Mouse (Mus musculus): Measurements from ENCODE around the gene AC140267.1. TPM values are rescaled to one million over a fixed set of nuclear protein-coding genes. Genes with fewer than 3 reads are reported as not detected.

AC140267.1 gene
- total and polyA plus RNA-seq, 2 experiments from 2014 or later = not detected

GRCm38 (mm10) chr15:80249672-80250071 lies 14.0 kb downstream of the AC140267.1 start:
- no peak overlapping the region for H3K4me2 ChIP-seq (ENCODE audit: low read depth, low read length)
- 96% methylated on average over 10 of the region's 10 CpGs for WGBS
- H3K36me3 ChIP-seq (ENCODE audit: insufficient read depth, low read length) = peaks cover 41% of the 10 kb centered on the region
- H3K27ac ChIP-seq = no peak overlapping the region
- H3K4me3 ChIP-seq (ENCODE audit: low read length) = no peak overlapping the region
- H3K9me3 ChIP-seq (ENCODE audit: low read length) = no peaks in the 10 kb centered on the region
- ATAC-seq (no peak), DNase-seq (ENCODE audit: low spot score) (no peak)
- no peak for TF ChIP-seq CTCF (IDR thresholded peaks at IDR 0.05; ENCODE audit: low read depth)
- peaks cover 5% of the 10 kb centered on the region; the same call in 1 of the 2 replicates for H3K4me1 ChIP-seq (ENCODE audit: insufficient read depth, low read length)
- H3K9ac ChIP-seq (replicated peaks; ENCODE audit: low read length) = no peak overlapping the region
- no peaks in the 10 kb centered on the region for H3K27me3 ChIP-seq (ENCODE audit: insufficient read depth, low read length)

GRCm38 (mm10) chr15:80250586-80250985 lies 15.0 kb downstream of the AC140267.1 start:
- Histone ChIP-seq H3K36me3 (ENCODE audit: insufficient read depth, low read length) (peaks cover 41% of the 10 kb centered on the region), H3K4me2 (ENCODE audit: low read depth, low read length) (no peak overlapping the region), H3K27me3 (ENCODE audit: insufficient read depth, low read length) (no peaks in the 10 kb centered on the region), H3K4me3 (ENCODE audit: low read length) (no peak overlapping the region), H3K27ac (no peak overlapping the region), H3K9ac (replicated peaks; ENCODE audit: low read length) (no peak overlapping the region), H3K9me3 (ENCODE audit: low read length) (no peaks in the 10 kb centered on the region), H3K4me1 (ENCODE audit: insufficient read depth, low read length) (peaks cover 5% of the 10 kb centered on the region; the same call in 1 of the 2 replicates)
- no peak for ATAC-seq
- 96% methylated on average over 6 of the region's 6 CpGs for WGBS
- no peak for DNase-seq (ENCODE audit: low spot score)
- TF ChIP-seq CTCF (IDR thresholded peaks at IDR 0.05; ENCODE audit: low read depth) = no peak

- no peak for DNase-seq (ENCODE audit: low spot score)
- Histone ChIP-seq H3K4me2 (ENCODE audit: low read depth, low read length) (no peak overlapping the region), H3K27me3 (ENCODE audit: insufficient read depth, low read length) (no peaks in the 10 kb centered on the region), H3K27ac (peak overlapping the region; percentile 98; the same call in 1 of the 2 replicates), H3K4me1 (ENCODE audit: insufficient read depth, low read length) (peaks cover 18% of the 10 kb centered on the region; the same call in 1 of the 2 replicates), H3K36me3 (ENCODE audit: insufficient read depth, low read length) (peaks cover 47% of the 10 kb centered on the region), H3K4me3 (ENCODE audit: low read length) (no peak overlapping the region), H3K9ac (replicated peaks; ENCODE audit: low read length) (no peak overlapping the region), H3K9me3 (ENCODE audit: low read length) (no peaks in the 10 kb centered on the region)
- 50% methylated on average over 2 of the region's 2 CpGs for WGBS
- TF ChIP-seq CTCF (IDR thresholded peaks at IDR 0.05; ENCODE audit: low read depth) = no peak
- no peak for ATAC-seq
These were observed 17.9 kb downstream of the AC140267.1 start for GRCm38 (mm10) chr15:80253530-80253929.

GRCm38 (mm10) chr15:80254207-80254606 lies 18.6 kb downstream of the AC140267.1 start:
- Histone ChIP-seq H3K4me3 (ENCODE audit: low read length) (peak overlapping the region; percentile 79), H3K27me3 (ENCODE audit: insufficient read depth, low read length) (no peaks in the 10 kb centered on the region), H3K9ac (replicated peaks; ENCODE audit: low read length) (peak overlapping the region; percentile 98), H3K4me1 (ENCODE audit: insufficient read depth, low read length) (peaks cover 18% of the 10 kb centered on the region; the same call in 1 of the 2 replicates), H3K36me3 (ENCODE audit: insufficient read depth, low read length) (peaks cover 43% of the 10 kb centered on the region), H3K27ac (peak overlapping the region; percentile 98), H3K4me2 (ENCODE audit: low read depth, low read length) (peak overlapping the region; percentile 99), H3K9me3 (ENCODE audit: low read length) (no peaks in the 10 kb centered on the region)
- no peak for TF ChIP-seq CTCF (IDR thresholded peaks at IDR 0.05; ENCODE audit: low read depth)
- ATAC-seq (no peak), DNase-seq (ENCODE audit: low spot score) (no peak)
- 58% methylated on average over 6 of the region's 6 CpGs for WGBS

GRCm38 (mm10) chr15:80254847-80255645 lies 19.4 kb downstream of the AC140267.1 start, which contains the start of gene Atf4:
Atf4 (plus strand) TSS chr15:80255184.
- DNase-seq (ENCODE audit: low spot score) (peak; percentile 100), ATAC-seq (peak; percentile 96)
- peak within 1 kb of the TSS; percentile 98 for H3K27ac ChIP-seq
- peak within 1 kb of the TSS; percentile 79 for H3K4me3 ChIP-seq (ENCODE audit: low read length)
- peaks cover 40% of the 10 kb centered on the region for H3K36me3 ChIP-seq (ENCODE audit: insufficient read depth, low read length)
- peaks cover 18% of the 10 kb centered on the region; the same call in 1 of the 2 replicates for H3K4me1 ChIP-seq (ENCODE audit: insufficient read depth, low read length)
- WGBS = under 1% methylated on average over 56 of the region's 62 CpGs
- H3K4me2 ChIP-seq (ENCODE audit: low read depth, low read length) = peak within 1 kb of the TSS; percentile 99
- peak; percentile 26; the same call in 1 of the 2 replicates for TF ChIP-seq CTCF (IDR thresholded peaks at IDR 0.05; ENCODE audit: low read depth)
- no peaks in the 10 kb centered on the region for H3K9me3 ChIP-seq (ENCODE audit: low read length)
- peak within 1 kb of the TSS; percentile 98 for H3K9ac ChIP-seq (replicated peaks; ENCODE audit: low read length)
- H3K27me3 ChIP-seq (ENCODE audit: insufficient read depth, low read length) = no peaks in the 10 kb centered on the region

GRCm38 (mm10) chr15:80255646-80256121 lies 20.0 kb downstream of the AC140267.1 start:
- Histone ChIP-seq H3K4me3 (ENCODE audit: low read length) (peak overlapping the region; percentile 79), H3K9ac (replicated peaks; ENCODE audit: low read length) (peak overlapping the region; percentile 98), H3K4me1 (ENCODE audit: insufficient read depth, low read length) (peaks cover 18% of the 10 kb centered on the region; the same call in 1 of the 2 replicates), H3K27ac (peak overlapping the region; percentile 98), H3K36me3 (ENCODE audit: insufficient read depth, low read length) (peaks cover 34% of the 10 kb centered on the region), H3K4me2 (ENCODE audit: low read depth, low read length) (peak overlapping the region; percentile 99), H3K27me3 (ENCODE audit: insufficient read depth, low read length) (no peaks in the 10 kb centered on the region), H3K9me3 (ENCODE audit: low read length) (no peaks in the 10 kb centered on the region)
- peak; percentile 92 for DNase-seq (ENCODE audit: low spot score)
- peak; percentile 61 for ATAC-seq
- whole genome bisulfite sequencing = under 1% methylated on average over 47 of the region's 51 CpGs
- peak; percentile 22; the same call in 1 of the 2 replicates for TF ChIP-seq CTCF (IDR thresholded peaks at IDR 0.05; ENCODE audit: low read depth)

All from hindbrain, postnatal 0 days (tissue).